Mouse (Mus musculus) ES-E14 (cell line): ENCODE results near the gene Otp.

Source experiments
- CHD2 ChIP-seq: IDR thresholded peaks from 2 replicates; pipeline ENCODE4 v1.6.1; 2014; ENCODE audit warnings: mild to moderate bottlenecking, low read depth, low read length, inconsistent platforms
- HCFC1 ChIP-seq: IDR thresholded peaks from 2 replicates; pipeline ENCODE4 v1.6.1; 2012; ENCODE audit warnings: low read length, inconsistent platforms, borderline replicate concordance; ENCODE audit not compliant: insufficient read depth
- MAFK ChIP-seq: IDR thresholded peaks from 2 replicates; pipeline ENCODE4 v1.6.1; 2014; ENCODE audit warnings: mild to moderate bottlenecking, low read depth, low read length, inconsistent platforms; ENCODE audit not compliant: insufficient read depth
- ZC3H11A ChIP-seq: IDR thresholded peaks from 2 replicates; pipeline ENCODE4 v1.6.1; 2012; ENCODE audit warnings: low read depth, mild to moderate bottlenecking, inconsistent platforms, low read length, borderline replicate concordance
- ZNF384 ChIP-seq: IDR thresholded peaks from 2 replicates; pipeline ENCODE4 v1.6.1; 2012; ENCODE audit warnings: low read depth, low read length, inconsistent platforms

DNA sequence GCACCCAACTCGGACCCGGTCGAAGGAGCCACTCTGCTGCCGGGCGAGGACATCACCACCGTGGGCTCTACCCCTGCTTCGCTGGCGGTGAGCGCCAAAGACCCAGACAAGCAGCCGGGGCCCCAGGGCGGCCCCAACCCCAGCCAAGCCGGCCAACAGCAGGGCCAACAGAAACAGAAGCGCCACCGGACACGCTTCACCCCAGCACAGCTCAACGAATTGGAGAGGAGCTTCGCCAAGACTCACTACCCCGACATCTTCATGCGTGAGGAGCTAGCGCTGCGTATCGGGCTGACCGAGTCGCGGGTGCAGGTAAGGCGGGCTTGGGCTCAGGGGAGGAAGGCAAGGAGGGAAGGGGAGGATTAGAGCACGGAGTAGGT lies 1.8 kb downstream of the Otp start:
- TF ChIP-seq ZC3H11A: no peak
- 0 out of 2 replicates have a peak, but pooled peaks have one; percentile 30 for TF ChIP-seq HCFC1
- no peak for TF ChIP-seq MAFK
- no peak for TF ChIP-seq ZNF384
- TF ChIP-seq CHD2: no peak
